Mouse (Mus musculus) large intestine, adult 2 months (tissue): ENCODE measurements around the gene Pabpn1l. TPM values are rescaled to one million over a fixed set of nuclear protein-coding genes. Genes with fewer than 3 reads are reported as not detected.
"Not testable (repeated sequence)": the region's sequence is repeated elsewhere in the genome, so short reads cannot be mapped to it uniquely, and the experiment has no call there.

Source experiments
- DNase-seq: peaks from one replicate; pipeline ENCODE4 v3.0.0-alpha.2; 2012; ENCODE audit warnings: low read depth, low spot score
- WGBS: fragments of 180-500 bp; shearing (Covaris S2); methylation state at CpG from one replicate; pipeline ENCODE4 v1.1.7; 2018; 5-methylcytosine and 5-hydroxymethylcytosine counted together
- polyA plus RNA-seq: library from polyadenylated mRNA; depleted of rRNA; stranded (reverse); fragments of >200 nt; gene quantifications from 2 replicates; pipeline ENCODE4 v1.2.3, GENCODE M21; 2012; rRNA removed

The Pabpn1l gene
- polyA plus RNA-seq, 1 experiment: 0.07 TPM

DNA sequence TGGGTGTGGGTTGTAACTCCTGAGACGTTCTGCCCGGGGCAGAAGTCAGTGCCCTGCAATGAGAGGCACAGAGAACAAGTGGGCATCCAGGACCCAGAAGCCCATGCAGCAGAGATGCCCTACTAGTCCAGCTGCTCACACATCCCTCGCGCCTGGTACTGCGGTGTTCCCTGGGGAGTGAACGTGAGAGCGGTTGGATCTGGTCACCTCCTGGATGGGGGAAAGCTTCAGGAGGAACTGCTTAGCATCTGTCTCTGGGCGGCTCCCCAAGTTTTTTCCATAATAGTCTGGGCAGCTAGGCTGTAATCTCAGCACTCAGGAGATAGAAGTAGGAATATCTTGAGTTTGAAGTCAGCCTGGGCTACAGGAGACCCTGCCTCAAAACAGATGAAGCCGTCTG, 37.6 kb downstream of the Pabpn1l start:
- WGBS: 44% methylated on average over 9 of the region's 9 CpGs

GRCm38 (mm10) chr8:122580926-122581325, 41.6 kb downstream of the Pabpn1l start:
- WGBS: 82% methylated on average over 15 of the region's 15 CpGs
- DNase-seq: no peak

More for the DNA sequence above, 37.6 kb downstream of the Pabpn1l start:
- DNase-seq: no peak

- 73% methylated on average over 7 of the region's 7 CpGs for WGBS
- no peak for DNase-seq
Measured at GRCm38 (mm10) chr8:122579196-122579595, 43.3 kb downstream of the Pabpn1l start.

GRCm38 (mm10) chr8:122577116-122577515, 45.4 kb downstream of the Pabpn1l start:
- 51% methylated on average over 10 of the region's 10 CpGs for WGBS
- no peak for DNase-seq

DNA sequence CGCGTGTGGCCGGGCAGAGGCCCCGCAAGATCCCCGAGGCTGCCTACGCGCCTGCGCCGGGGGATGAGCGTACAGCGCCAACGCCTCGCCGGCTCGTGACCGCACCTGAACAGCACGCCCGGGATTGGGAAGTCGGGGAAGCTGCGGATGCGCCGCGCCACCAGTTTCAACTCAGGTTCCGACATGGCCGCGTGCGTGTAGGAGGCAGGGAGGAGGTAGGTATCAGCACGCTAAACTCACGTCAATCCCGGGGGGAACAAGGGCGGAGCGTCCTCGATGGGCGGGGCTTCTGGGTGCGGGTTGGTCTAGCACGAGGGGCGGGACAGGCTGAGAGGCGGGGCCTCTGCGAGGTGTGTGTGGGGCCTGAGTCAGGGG, 45.9 kb downstream of the Pabpn1l start, which contains the start of gene Aprt:
Gene Aprt, minus strand, starts transcription at position 262 of the 375 bp plus-strand sequence.
- DNase-seq: no peak
- under 1% methylated on average over 39 of the region's 39 CpGs for WGBS

- 9% methylated on average over 21 of the region's 21 CpGs for WGBS
- DNase-seq: no peak
Measured at GRCm38 (mm10) chr8:122575735-122576647, 46.5 kb downstream of the Pabpn1l start.

- DNase-seq: no peak
- 46% methylated on average over 8 of the region's 8 CpGs for WGBS
Measured at GRCm38 (mm10) chr8:122575286-122575685, 47.3 kb downstream of the Pabpn1l start.

DNA sequence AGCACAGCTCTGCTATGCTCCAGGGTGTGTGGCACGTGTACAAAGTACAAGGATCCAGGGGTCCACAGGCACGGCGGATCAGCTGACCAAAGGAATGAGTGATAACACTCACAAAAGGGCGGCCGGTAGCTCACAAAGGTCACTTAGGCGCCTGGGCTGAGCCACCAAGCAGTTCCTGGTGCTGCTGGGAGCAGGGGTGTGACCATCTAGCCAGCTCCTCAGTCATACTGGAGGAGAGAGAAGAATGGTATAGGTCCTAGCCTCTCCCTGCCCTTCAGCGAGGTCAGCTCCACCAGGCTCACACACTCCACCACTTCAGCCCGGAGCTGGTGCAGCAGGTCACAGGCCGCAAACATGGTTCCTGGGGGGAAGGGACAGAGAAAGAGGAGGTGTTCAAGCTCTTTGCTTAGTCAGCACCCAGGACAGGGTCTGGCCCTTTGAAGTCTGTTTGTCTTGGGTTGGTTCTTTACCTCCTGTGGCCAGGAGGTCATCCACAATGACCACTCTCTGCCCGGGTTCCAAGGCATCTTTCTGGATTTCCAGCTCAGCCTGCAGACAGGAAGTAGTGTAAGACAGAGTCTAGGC, 47.8 kb downstream of the Pabpn1l start:
- DNase-seq: no peak
- 27% methylated on average over 10 of the region's 10 CpGs for WGBS

- DNase-seq: no peak
- WGBS: 26% methylated on average over 3 of the region's 3 CpGs
Measured at GRCm38 (mm10) chr8:122574264-122574663, 48.3 kb downstream of the Pabpn1l start.

- no peak for DNase-seq
- 66% methylated on average over 9 of the region's 9 CpGs for WGBS
Measured at GRCm38 (mm10) chr8:122573577-122573976, 49.0 kb downstream of the Pabpn1l start.

DNA sequence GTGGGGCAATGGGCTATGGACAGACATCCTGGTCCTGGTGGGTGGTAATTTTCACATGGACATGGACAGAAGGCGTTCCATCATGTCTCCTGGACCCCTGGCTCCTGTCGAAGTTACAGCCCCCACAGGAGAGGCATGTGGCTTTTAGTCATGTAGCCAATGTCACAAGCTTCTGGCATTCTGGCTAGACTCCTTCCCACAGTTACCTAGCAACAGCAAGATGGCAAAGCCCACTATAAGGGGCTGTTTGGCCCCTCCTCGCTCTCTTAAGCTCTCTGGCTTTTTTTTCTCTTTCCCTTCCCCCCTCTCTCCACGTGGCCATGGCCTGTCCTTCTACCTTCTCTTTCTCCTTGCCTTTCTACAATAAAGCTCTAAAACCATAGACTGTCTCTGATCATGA, 49.4 kb downstream of the Pabpn1l start:
- 66% methylated on average over 4 of the region's 4 CpGs for WGBS
- not testable (repeated sequence) for DNase-seq

- WGBS: 64% methylated on average over 3 of the region's 3 CpGs
- no peak for DNase-seq
Measured at GRCm38 (mm10) chr8:122572751-122573150, 49.8 kb downstream of the Pabpn1l start.

GRCm38 (mm10) chr8:122571750-122572267, 50.7 kb downstream of the Pabpn1l start:
- WGBS: 92% methylated on average over 17 of the region's 17 CpGs
- DNase-seq: no peak

GRCm38 (mm10) chr8:122571153-122571552, 51.4 kb downstream of the Pabpn1l start:
- WGBS: 93% methylated on average over 11 of the region's 11 CpGs
- DNase-seq: no peak

GRCm38 (mm10) chr8:122569996-122570395, 52.5 kb downstream of the Pabpn1l start:
- no peak for DNase-seq
- 96% methylated on average over 16 of the region's 16 CpGs for WGBS

Other genes starting within 250 kb of the Pabpn1l start
- gene Zc3h18, start 246.1 kb downstream of the Pabpn1l start, polyA plus RNA-seq: 18.6 and 29.6 TPM in 2 replicates
- gene Il17c, start 200.7 kb downstream of the Pabpn1l start, polyA plus RNA-seq: 0.21 and 0.41 TPM in 2 replicates
- 240 and 254 TPM in 2 replicates for gene Cyba, start 189.8 kb downstream of the Pabpn1l start, polyA plus RNA-seq
- gene Mvd, start 179.3 kb downstream of the Pabpn1l start, polyA plus RNA-seq: 45.0 and 54.8 TPM in 2 replicates
- 1.4 and 1.6 TPM in 2 replicates for gene Snai3, start 162.0 kb downstream of the Pabpn1l start, polyA plus RNA-seq
- gene Rnf166, start 146.7 kb downstream of the Pabpn1l start, polyA plus RNA-seq: 49.6 and 52.5 TPM in 2 replicates
- gene Ctu2, start 146.6 kb downstream of the Pabpn1l start, polyA plus RNA-seq: 20.8 and 27.6 TPM in 2 replicates
- gene Piezo1, start 71.4 kb downstream of the Pabpn1l start, polyA plus RNA-seq: 35.4 and 38.3 TPM in 2 replicates
- 42.7 and 43.0 TPM in 2 replicates for gene Cdt1, start 54.7 kb downstream of the Pabpn1l start, polyA plus RNA-seq
- gene Aprt, start 45.8 kb downstream of the Pabpn1l start, polyA plus RNA-seq: 318 and 399 TPM in 2 replicates
- 19.1 and 24.5 TPM in 2 replicates for gene Galns, start 11.3 kb downstream of the Pabpn1l start, polyA plus RNA-seq
- 165 and 169 TPM in 2 replicates for gene Trappc2l, start 11.1 kb downstream of the Pabpn1l start, polyA plus RNA-seq
- 5.7 and 6.3 TPM in 2 replicates for gene Cbfa2t3, start 76.4 kb upstream of the Pabpn1l start, polyA plus RNA-seq
- gene Acsf3, start 152.7 kb upstream of the Pabpn1l start, polyA plus RNA-seq: 30.5 and 34.6 TPM in 2 replicates
- gene Cdh15, start 225.2 kb upstream of the Pabpn1l start, polyA plus RNA-seq: 0.05 TPM in 1 of 2 replicates, not detected in the other